Mouse (Mus musculus) ES-E14 (cell line): Measurements from ENCODE around the gene Tmed9. TPM values are rescaled to one million over a fixed set of nuclear protein-coding genes. Genes with fewer than 3 reads are reported as not detected.

ENCODE experiments used
- DNase-seq: peaks from one replicate; pipeline ENCODE4 v3.0.0-alpha.2; 2013; ENCODE audit warnings: low read depth, low spot score
- H3K27ac ChIP-seq: 2 replicates; pipeline ENCODE4 v1.5.1; 2012; ENCODE audit warnings: low read depth, mild to moderate bottlenecking, low read length, moderate library complexity, mixed read lengths; ENCODE audit not compliant: poor library complexity, insufficient read depth, severe bottlenecking
- H3K36me3 ChIP-seq: 2 replicates; pipeline ENCODE4 v1.6.1; 2012; ENCODE audit warnings: mild to moderate bottlenecking, low read length, moderate library complexity, mixed read lengths; ENCODE audit not compliant: control insufficient read depth, poor library complexity, insufficient read depth, severe bottlenecking
- H3K4me1 ChIP-seq, 2 experiments: fragments of 150-350 bp in 1 of 2; sonication (generic) in 1 of 2; 2 replicates each; pipeline ENCODE4 v1.6.1; 2012; ENCODE audit warnings: low read length in 2 of 2, mild to moderate bottlenecking in 1 of 2, mixed read lengths in 1 of 2; ENCODE audit not compliant: control insufficient read depth in 2 of 2, insufficient read depth in 2 of 2, poor library complexity in 1 of 2
- H3K4me3 ChIP-seq, 2 experiments: fragments of 150-350 bp in 1 of 2; sonication (generic) in 1 of 2; 2 replicates each; pipeline ENCODE4 v1.5.1; 2012; ENCODE audit warnings: low read length in 2 of 2, low read depth in 1 of 2, mild to moderate bottlenecking in 1 of 2, mixed read lengths in 1 of 2; ENCODE audit not compliant: insufficient read depth in 1 of 2, poor library complexity in 1 of 2, severe bottlenecking in 1 of 2
- H3K9ac ChIP-seq: 2 replicates; pipeline ENCODE4 v1.6.1; 2012; ENCODE audit warnings: low read depth, mild to moderate bottlenecking, low read length, mixed read lengths; ENCODE audit not compliant: poor library complexity, insufficient read depth, severe bottlenecking
- H3K9me3 ChIP-seq: fragments of 150-350 bp; sonication (generic); 2 replicates; pipeline ENCODE4 v1.6.1; 2012; ENCODE audit warnings: low read depth, mild to moderate bottlenecking, low read length; ENCODE audit not compliant: control insufficient read depth, insufficient read depth
- CHD2 ChIP-seq: IDR thresholded peaks from 2 replicates; pipeline ENCODE4 v1.6.1; 2014; ENCODE audit warnings: mild to moderate bottlenecking, low read depth, low read length, inconsistent platforms
- HCFC1 ChIP-seq: IDR thresholded peaks from 2 replicates; pipeline ENCODE4 v1.6.1; 2012; ENCODE audit warnings: low read length, inconsistent platforms, borderline replicate concordance; ENCODE audit not compliant: insufficient read depth
- MAFK ChIP-seq: IDR thresholded peaks from 2 replicates; pipeline ENCODE4 v1.6.1; 2014; ENCODE audit warnings: mild to moderate bottlenecking, low read depth, low read length, inconsistent platforms; ENCODE audit not compliant: insufficient read depth
- ZC3H11A ChIP-seq: IDR thresholded peaks from 2 replicates; pipeline ENCODE4 v1.6.1; 2012; ENCODE audit warnings: low read depth, mild to moderate bottlenecking, inconsistent platforms, low read length, borderline replicate concordance
- ZNF384 ChIP-seq: IDR thresholded peaks from 2 replicates; pipeline ENCODE4 v1.6.1; 2012; ENCODE audit warnings: low read depth, low read length, inconsistent platforms
- in situ Hi-C, 2 experiments: fragments of 600-800 bp; cut with MboI; formaldehyde crosslinking; loops; one replicate each; pipeline ENCODE4 v1.15.1; 2025; ENCODE audit warnings: low sequenced_read_pairs in 2 of 2, inconsistent platforms in 1 of 2; ENCODE audit not compliant: unreplicated experiment in 2 of 2
- total RNA-seq: library from RNA; depleted of rRNA; stranded (reverse); fragments of 300-350 nt; gene quantifications from 2 replicates; pipeline ENCODE4 v1.2.3, GENCODE M21; 2012

The Tmed9 gene
- total RNA-seq, 1 experiment: 363 TPM

DNA sequence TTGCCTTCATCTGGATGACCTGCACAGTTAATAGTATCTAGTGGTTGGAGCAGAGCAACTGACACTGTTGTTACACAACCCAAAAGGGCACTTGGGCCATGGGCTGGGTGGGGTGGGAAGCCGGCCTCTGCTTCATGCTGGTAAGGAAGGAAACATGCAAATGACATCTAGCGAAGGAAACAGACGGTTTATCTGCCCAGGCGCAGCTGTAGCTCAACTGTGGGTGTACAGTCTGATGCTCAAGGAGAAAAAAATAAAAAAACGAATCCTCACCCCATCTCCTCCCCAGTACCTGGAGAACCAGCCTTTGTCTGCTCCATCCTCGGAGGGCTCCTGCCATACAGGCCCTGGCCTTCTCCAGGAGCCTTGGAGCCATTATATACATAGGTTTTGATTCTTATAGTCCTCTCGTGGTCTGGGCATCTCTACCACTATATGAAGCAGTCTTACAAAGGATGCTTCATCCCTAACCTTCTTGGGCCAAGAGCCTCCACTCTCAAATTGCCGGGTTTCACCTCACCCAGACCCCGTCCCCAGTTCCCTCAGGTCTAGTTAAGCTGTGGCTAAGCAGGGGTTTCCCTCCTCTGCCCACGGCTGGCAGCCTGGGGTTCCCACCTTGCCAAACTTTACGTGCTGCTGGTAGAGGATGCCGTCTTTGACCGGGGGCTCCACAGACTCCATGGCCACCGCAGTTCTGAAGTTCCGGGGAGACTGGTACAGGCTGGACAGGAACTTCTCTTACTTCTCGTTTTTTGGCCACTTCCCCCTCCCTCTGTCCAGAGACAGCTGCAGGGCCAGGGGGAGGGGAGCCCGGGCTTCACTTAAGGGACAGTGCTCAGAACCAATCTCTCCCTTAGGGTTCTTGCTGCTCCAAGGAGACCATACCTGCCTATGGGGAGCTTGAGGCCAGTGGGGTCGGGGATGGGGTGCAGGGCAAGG is 45.4 kb upstream of the Tmed9 start:
- Histone ChIP-seq H3K4me1 (peaks cover 0 to 5% of the 10 kb centered on the region in 2 experiments; a peak in 1 of 4 replicates), H3K27ac (no peak overlapping the region), H3K36me3 (peaks cover 33% of the 10 kb centered on the region), H3K9ac (no peak overlapping the region), H3K9me3 (no peaks in the 10 kb centered on the region), H3K4me3 (no peak overlapping the region)
- in situ Hi-C loops: no loop called here
- no peak for TF ChIP-seq HCFC1
- TF ChIP-seq ZNF384: no peak
- no peak for TF ChIP-seq MAFK
- no peak for TF ChIP-seq CHD2
- no peak for TF ChIP-seq ZC3H11A
- DNase-seq: no peak

DNA sequence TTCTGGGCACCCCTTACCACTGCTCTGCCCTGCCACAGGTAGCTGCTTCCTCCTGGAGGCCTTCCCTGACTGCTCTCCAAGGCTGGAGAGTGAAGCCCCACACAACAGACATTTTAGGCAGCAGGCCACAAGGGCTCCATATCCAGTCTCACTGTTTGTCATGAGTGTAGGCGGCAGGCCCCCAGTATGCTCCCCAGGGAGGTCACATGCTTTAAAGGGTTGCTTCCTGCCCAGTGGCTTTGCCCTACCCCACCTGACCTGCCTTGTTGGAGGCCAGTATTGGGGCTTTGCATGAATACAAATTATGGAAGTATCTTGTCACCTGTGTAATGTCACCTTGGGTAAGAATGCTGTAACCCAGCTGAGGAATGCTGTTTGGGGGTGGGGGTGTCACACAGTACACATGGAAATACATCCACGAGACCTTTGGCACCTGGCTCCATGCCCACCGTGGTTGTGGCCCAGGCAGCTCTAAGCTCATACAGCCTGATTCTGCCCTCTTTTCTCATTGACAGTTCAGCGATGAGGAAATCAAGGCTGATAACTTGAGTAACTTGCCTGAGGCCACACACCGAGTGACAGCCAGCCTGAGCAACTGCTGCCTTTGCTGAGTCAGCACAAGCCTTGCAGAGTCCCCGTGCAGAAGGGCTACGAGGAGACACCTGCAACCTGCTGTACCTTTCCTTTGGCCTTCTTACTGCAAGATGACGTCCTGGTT is 44.2 kb upstream of the Tmed9 start, which contains the start of gene Dok3:
Gene Dok3, minus strand, starts transcription at position 99 of the 718 bp plus-strand sequence.
- DNase-seq: no peak
- peaks cover 0 to 3% of the 10 kb centered on the region in 2 experiments; a peak in 1 of 4 replicates for H3K4me1 ChIP-seq
- H3K27ac ChIP-seq: no peak within 1 kb of the TSS
- H3K4me3 ChIP-seq: no peak within 1 kb of the TSS
- in situ Hi-C loops: no loop called here
- TF ChIP-seq MAFK: peak; percentile 88
- no peak for TF ChIP-seq ZNF384
- no peak for TF ChIP-seq CHD2
- H3K36me3 ChIP-seq: peaks cover 41% of the 10 kb centered on the region
- H3K9ac ChIP-seq: no peak within 1 kb of the TSS
- H3K9me3 ChIP-seq: no peaks in the 10 kb centered on the region

DNA sequence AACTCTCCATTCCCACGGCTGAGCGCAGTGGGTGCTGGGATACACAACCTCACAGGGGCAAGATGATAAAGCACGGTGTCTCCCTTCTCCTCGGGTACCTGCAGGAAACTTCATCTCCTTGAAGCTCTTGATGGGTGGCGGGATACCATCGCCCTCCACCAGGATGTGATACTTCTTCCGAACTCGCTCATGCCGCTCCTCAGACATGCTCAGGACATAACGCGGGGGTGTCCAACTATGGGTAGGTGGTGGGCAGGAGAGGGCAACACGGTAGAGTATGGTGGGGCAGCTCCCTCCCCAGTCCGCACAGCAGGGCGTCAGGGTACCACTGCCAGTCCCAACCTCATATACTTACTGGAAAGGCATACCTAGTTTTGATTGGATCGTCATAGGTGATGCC is 38.3 kb upstream of the Tmed9 start:
- in situ Hi-C loops: no loop called here
- DNase-seq: no peak
- Histone ChIP-seq H3K27ac (no peak overlapping the region), H3K9me3 (no peaks in the 10 kb centered on the region), H3K4me1 (peaks cover 2 to 5% of the 10 kb centered on the region in 2 experiments; a peak in 1 of 4 replicates), H3K9ac (0 out of 2 replicates have a peak overlapping the region, but pooled peaks have one; percentile 93), H3K4me3 (peak overlapping the region; percentile 77 to 95; a peak in 3 of 4 replicates), H3K36me3 (peaks cover 51% of the 10 kb centered on the region)
- TF ChIP-seq CHD2 (no peak), ZC3H11A (no peak), MAFK (no peak), HCFC1 (no peak), ZNF384 (no peak)

DNA sequence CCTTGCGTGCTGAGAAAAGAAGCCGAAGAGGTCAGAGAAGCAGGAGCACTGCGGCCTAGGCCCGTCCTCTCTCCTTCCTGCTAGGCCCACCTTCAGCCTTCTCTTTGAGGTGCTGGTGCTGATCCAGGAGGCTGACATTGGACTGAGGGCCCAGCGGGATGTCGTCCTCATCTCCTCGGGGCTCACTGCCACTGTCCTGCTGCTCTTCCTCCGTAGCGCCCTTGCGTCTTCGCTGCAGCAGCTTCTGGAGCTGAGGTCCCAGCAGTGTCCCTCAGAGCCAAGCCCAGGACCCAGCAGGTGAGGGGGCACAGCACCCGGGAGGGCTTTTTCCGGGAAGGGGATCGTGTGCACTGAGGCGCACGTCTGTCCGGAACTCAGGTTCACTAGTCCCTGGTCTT is 37.7 kb upstream of the Tmed9 start:
- peak overlapping the region; percentile 93 for H3K9ac ChIP-seq
- in situ Hi-C loops: no loop called here
- H3K4me3 ChIP-seq: peak overlapping the region; percentile 77 to 95
- no peak for TF ChIP-seq MAFK
- TF ChIP-seq ZNF384: no peak
- no peak for TF ChIP-seq ZC3H11A
- no peak for TF ChIP-seq CHD2
- TF ChIP-seq HCFC1: no peak
- peaks cover 2 to 5% of the 10 kb centered on the region in 2 experiments; a peak in 1 of 4 replicates for H3K4me1 ChIP-seq
- DNase-seq: no peak
- H3K36me3 ChIP-seq: peaks cover 45% of the 10 kb centered on the region
- H3K9me3 ChIP-seq: no peaks in the 10 kb centered on the region
- no peak overlapping the region; the same call in 1 of the 2 replicates for H3K27ac ChIP-seq
